Mouse (Mus musculus) WW6 (cell line): ENCODE data around the gene Gm37240.

Experiments used
- DNase-seq: peaks from one replicate; pipeline ENCODE4 v3.0.0-alpha.2; 2013; ENCODE audit warnings: low read depth, low spot score

Gm37240 gene

GRCm38 (mm10) chr3:85493796-85494195, 393.5 kb downstream of the Gm37240 start:
- no peak for DNase-seq

- DNase-seq, result no peak
These were observed 397.1 kb downstream of the Gm37240 start for GRCm38 (mm10) chr3:85490204-85490603.

GRCm38 (mm10) chr3:85487379-85487778, 399.9 kb downstream of the Gm37240 start:
- DNase-seq, result no peak

- no peak for DNase-seq
These were observed 401.7 kb downstream of the Gm37240 start for GRCm38 (mm10) chr3:85485536-85486190.

GRCm38 (mm10) chr3:85482636-85483035, 404.7 kb downstream of the Gm37240 start:
- no peak for DNase-seq

DNA sequence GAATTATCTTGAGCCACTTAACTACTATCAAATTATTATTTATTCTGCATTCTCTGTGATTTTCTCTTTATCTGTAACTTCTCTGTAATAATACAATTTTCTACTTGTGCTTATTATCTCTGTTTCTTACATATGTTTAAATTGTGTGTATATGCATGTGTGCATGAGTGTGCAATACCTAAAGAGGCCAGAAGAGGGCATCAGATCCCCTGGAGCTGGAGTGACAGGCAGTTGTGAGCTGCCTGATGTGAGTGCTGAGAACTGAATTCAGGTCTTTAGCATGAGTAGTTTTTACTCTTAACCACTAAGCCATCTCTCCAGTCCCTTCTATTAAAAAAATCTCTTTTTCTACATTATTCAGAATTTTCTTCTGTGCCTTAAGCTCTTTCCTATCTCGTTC, 406.7 kb downstream of the Gm37240 start:
- DNase-seq, result no peak

GRCm38 (mm10) chr3:85478731-85479130, 408.6 kb downstream of the Gm37240 start:
- DNase-seq, result no peak

GRCm38 (mm10) chr3:85469711-85470110, 417.6 kb downstream of the Gm37240 start:
- no peak for DNase-seq

- no peak for DNase-seq
These were observed 418.3 kb downstream of the Gm37240 start for GRCm38 (mm10) chr3:85468995-85469394.

DNA sequence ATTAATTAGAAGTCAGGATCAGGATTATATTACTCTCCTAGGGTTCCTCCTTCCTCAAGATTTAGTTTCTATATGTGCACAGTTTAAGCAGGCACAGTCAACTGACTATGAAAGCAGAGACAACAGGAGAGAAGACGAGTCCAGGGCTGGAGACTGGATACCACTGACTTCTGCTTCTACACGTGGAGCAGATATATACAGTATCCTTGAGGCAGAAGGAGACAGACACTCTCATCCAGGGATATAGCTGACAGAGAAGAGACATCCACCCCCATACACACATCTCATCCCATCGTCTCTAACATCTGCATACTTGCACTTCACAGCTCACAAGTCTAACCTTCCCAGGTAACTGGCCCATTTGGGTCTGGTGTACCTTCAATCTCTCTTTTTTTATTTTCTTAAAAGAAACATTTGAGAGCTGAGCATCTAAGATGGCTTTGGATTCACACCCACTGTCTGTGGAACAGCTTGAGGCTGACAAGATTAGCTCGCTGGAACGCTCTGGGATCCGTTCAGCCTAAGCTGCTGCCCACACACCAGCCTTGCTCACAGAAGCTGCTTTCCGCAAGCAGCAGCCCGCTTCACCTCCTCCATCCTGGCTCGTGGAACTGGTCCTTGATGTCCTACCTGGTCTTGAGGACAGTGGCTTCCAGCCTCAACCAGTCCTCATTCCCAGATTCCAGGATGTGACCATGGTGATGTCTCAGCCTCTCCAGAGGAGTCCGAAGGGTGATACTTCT, 421.9 kb downstream of the Gm37240 start:
- DNase-seq, result no peak

- no peak for DNase-seq
These were observed 427.3 kb downstream of the Gm37240 start for GRCm38 (mm10) chr3:85460021-85460420.

DNA sequence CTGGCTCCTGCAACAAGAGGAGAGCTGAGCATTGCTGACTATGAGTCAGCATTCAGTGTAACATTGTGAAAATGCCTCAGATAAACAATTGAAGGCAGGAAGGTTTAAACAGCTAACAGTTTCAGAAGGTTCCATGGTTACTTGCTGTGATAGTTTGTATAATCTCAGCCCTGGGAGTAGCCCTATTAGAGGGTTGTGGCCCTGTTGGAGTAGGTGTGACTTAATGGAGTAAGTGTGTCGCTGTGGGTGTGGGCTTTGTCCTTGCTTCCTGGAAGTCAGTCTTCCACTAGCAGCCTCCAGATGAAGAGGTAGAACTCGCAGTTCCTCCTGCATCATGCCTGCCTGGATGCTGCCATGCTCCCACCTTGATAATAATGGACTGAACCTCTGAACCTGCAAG, 430.3 kb downstream of the Gm37240 start:
- no peak for DNase-seq

GRCm38 (mm10) chr3:85455453-85455852, 431.9 kb downstream of the Gm37240 start:
- DNase-seq, result no peak

GRCm38 (mm10) chr3:85454001-85454400, 433.3 kb downstream of the Gm37240 start:
- DNase-seq, result no peak

- no peak for DNase-seq
These were observed 437.9 kb downstream of the Gm37240 start for GRCm38 (mm10) chr3:85449461-85449860.

- DNase-seq, result no peak
These were observed 444.5 kb downstream of the Gm37240 start for GRCm38 (mm10) chr3:85442781-85443180.

- no peak for DNase-seq
These were observed 445.1 kb downstream of the Gm37240 start for GRCm38 (mm10) chr3:85442261-85442660.

DNA sequence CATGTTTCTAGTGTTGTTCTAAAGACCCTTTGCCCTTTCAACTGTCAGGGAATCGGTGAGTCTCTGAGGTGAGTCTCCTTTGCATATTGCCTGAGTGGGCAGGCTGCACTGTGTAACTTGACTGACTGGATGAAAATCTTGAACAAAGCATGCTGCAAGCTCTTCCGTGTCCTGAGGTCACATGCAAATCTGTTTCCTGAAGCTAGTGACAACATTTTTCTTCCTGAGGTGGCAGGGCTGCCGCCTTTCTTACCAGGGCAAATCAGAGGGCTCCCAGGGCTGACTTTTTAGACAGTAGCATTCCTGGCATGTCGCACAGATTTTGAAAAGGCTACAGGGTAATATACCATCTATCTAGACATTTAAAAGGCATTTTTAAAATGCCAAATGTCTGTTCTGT, 451.9 kb downstream of the Gm37240 start:
- no peak for DNase-seq

GRCm38 (mm10) chr3:85431208-85431607, 456.1 kb downstream of the Gm37240 start:
- no peak for DNase-seq

- DNase-seq, result no peak
These were observed 463.8 kb downstream of the Gm37240 start for GRCm38 (mm10) chr3:85423376-85423997.

DNA sequence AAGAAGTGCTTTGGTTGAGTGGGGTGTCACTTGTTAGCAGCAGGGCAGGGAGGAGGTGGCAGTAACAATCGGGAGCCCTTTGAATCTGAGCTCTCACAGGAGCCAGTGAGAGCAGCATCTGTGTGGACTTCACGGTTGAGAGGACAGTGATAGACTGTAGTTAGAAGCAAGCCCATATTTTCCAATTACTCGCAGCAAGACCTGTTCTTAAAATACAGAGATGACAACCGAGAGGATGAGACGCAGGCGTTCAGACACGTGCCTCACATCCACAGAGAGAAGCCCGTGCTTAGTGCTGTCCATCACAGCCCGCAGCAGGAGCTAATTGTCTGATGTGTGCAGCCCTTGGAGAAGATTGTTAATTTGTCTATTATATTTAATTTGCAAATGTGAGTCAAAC, 465.9 kb downstream of the Gm37240 start:
- DNase-seq, result no peak

DNA sequence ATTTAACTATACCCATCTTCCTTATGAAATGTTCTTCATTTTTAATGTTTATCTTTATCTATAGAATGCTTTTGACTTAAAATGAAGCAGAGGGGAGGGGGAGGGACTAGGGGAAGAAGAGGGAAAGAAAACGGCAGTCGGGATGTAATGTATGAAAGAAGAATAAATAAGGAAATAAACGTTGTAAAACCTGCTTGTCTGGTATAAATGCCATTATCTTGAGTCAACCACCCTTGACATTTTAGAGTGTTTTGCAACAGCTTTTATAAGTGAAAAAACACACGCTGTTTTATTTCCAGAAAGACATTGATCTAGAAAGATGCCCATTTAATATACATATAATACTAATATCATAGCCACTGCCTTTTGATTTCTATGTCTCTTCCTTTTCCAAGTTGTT, 469.7 kb downstream of the Gm37240 start:
- DNase-seq, result no peak

GRCm38 (mm10) chr3:85398841-85399240, 488.5 kb downstream of the Gm37240 start:
- DNase-seq, result no peak
